Mouse (Mus musculus): ENCODE results near the gene Cd38.

GRCm38 (mm10) chr5:43885060-43885820, 16.9 kb downstream of the Cd38 start:
- TF ChIP-seq POLR2A (IDR thresholded peaks at IDR 0.05; ENCODE audit: borderline replicate concordance, control insufficient read depth, low read depth, low read length), result no peak
- TF ChIP-seq CTCF (IDR thresholded peaks at IDR 0.05; ENCODE audit: control insufficient read depth, insufficient read depth, low read length), result no peak
